ENCODE assay signal across 7 mouse cellular contexts in genomic region chr5:121330154-121330816, GRCm38 (mm10). TPM values are rescaled to one million over a fixed set of nuclear protein-coding genes. Genes with fewer than 3 reads are reported as not detected.
DNase-seq lines count a peak whose midpoint lies in the region; ATAC-seq and TF ChIP-seq lines count a peak whose summit lies in the region.
"Not testable (repeated sequence)": the region's sequence is repeated elsewhere in the genome, so short reads cannot be mapped to it uniquely, and the experiment has no call there.

No protein-coding gene starts in this region.

- DNase-seq in forebrain, embryonic 10.5 days (ENCODE audit: extremely low spot score, low spot score); midbrain, embryonic 11.5 days (ENCODE audit: low spot score, missing footprints): not testable (repeated sequence)

- H3K27ac ChIP-seq in bone marrow, adult 2 months (ENCODE audit: control insufficient read depth, insufficient read depth, low read depth, low read length, poor library complexity): peak overlapping the region; percentile 43; the same call in 1 of the 2 replicates
- peak overlapping the region; percentile 79 for H3K27ac ChIP-seq in forebrain, embryonic 10.5 days
- peak overlapping the region; percentile 64 for H3K27ac ChIP-seq in heart, embryonic 15.5 days
- 0 out of 2 replicates have a peak overlapping the region, but pooled peaks have one; percentile 8 for H3K27ac ChIP-seq in intestine, postnatal 0 days (ENCODE audit: low read depth, low read length)
- H3K27ac ChIP-seq in liver, embryonic 12.5 days: peak overlapping the region; percentile 82
- not testable (repeated sequence) for H3K27ac ChIP-seq in midbrain, embryonic 11.5 days (ENCODE audit: low read depth, low read length)

- not testable (repeated sequence) for TF ChIP-seq POLR2A in bone marrow, adult 2 months (IDR thresholded peaks at IDR 0.05; ENCODE audit: borderline replicate concordance, control insufficient read depth, low read depth, low read length)

- H3K4me2 ChIP-seq in heart, embryonic 15.5 days: peak overlapping the region; percentile 51
- H3K4me2 ChIP-seq in intestine, postnatal 0 days (replicated peaks; ENCODE audit: low read depth): 0 out of 2 replicates have a peak overlapping the region, but pooled peaks have one; percentile 30
- peak overlapping the region; percentile 55 for H3K4me2 ChIP-seq in liver, embryonic 12.5 days
- H3K4me2 ChIP-seq in midbrain, embryonic 11.5 days: peak overlapping the region; percentile 17; the same call in 1 of the 2 replicates

- 85% methylated on average over 11 of the region's 19 CpGs for WGBS in bone marrow, adult 2 months
- WGBS in forebrain, embryonic 10.5 days: 73% methylated on average over 14 of the region's 19 CpGs
- 69% methylated on average over 13 of the region's 19 CpGs for WGBS in heart, embryonic 15.5 days
- 80% methylated on average over 10 of the region's 19 CpGs for WGBS in intestine, postnatal 0 days
- 76% methylated on average over 16 of the region's 19 CpGs for WGBS in liver, embryonic 12.5 days (ENCODE audit: insufficient replicate concordance)
- 76% methylated on average over 6 of the region's 19 CpGs for WGBS in midbrain, embryonic 11.5 days

- H3K27me3 ChIP-seq in forebrain, embryonic 10.5 days (ENCODE audit: poor library complexity, severe bottlenecking); heart, embryonic 15.5 days; intestine, postnatal 0 days (replicated peaks; ENCODE audit: control insufficient read depth, insufficient read depth, low read length); liver, embryonic 12.5 days (replicated peaks); midbrain, embryonic 11.5 days (ENCODE audit: control insufficient read depth, insufficient read depth, low read length): not testable (repeated sequence)

- peak overlapping the region; percentile 39 for H3K4me3 ChIP-seq in bone marrow, adult 2 months (replicated peaks; ENCODE audit: control insufficient read depth, low read depth, low read length)
- peak overlapping the region; percentile 36 for H3K4me3 ChIP-seq in forebrain, embryonic 10.5 days
- peak overlapping the region; percentile 36 for H3K4me3 ChIP-seq in heart, embryonic 15.5 days
- H3K4me3 ChIP-seq in intestine, postnatal 0 days (ENCODE audit: low read depth, low read length): not testable (repeated sequence)
- peak overlapping the region; percentile 41 for H3K4me3 ChIP-seq in liver, embryonic 12.5 days
- peak overlapping the region; percentile 2; the same call in 1 of the 2 replicates for H3K4me3 ChIP-seq in midbrain, embryonic 11.5 days (ENCODE audit: low read depth, low read length)

- peaks cover 90% of the 10 kb centered on the region for H3K36me3 ChIP-seq in forebrain, embryonic 10.5 days (replicated peaks)
- peaks cover 83% of the 10 kb centered on the region for H3K36me3 ChIP-seq in heart, embryonic 15.5 days
- H3K36me3 ChIP-seq in intestine, postnatal 0 days (ENCODE audit: control insufficient read depth, insufficient read depth): peaks cover 80% of the 10 kb centered on the region
- H3K36me3 ChIP-seq in liver, embryonic 12.5 days: peaks cover 95% of the 10 kb centered on the region
- H3K36me3 ChIP-seq in midbrain, embryonic 11.5 days (ENCODE audit: control insufficient read depth, insufficient read depth, low read length): peaks cover 17% of the 10 kb centered on the region

- not testable (repeated sequence) for TF ChIP-seq CTCF in bone marrow, adult 2 months (IDR thresholded peaks at IDR 0.05; ENCODE audit: control insufficient read depth, insufficient read depth, low read length); intestine, postnatal 0 days (IDR thresholded peaks at IDR 0.05; ENCODE audit: low read depth)

- not testable (repeated sequence) for H3K9ac ChIP-seq in heart, embryonic 15.5 days; intestine, postnatal 0 days (ENCODE audit: low read depth, low read length)
- H3K9ac ChIP-seq in liver, embryonic 12.5 days: peak overlapping the region; percentile 55
- H3K9ac ChIP-seq in midbrain, embryonic 11.5 days (ENCODE audit: low read length): 0 out of 2 replicates have a peak overlapping the region, but pooled peaks have one; percentile 16

- not testable (repeated sequence) for H3K4me1 ChIP-seq in bone marrow, adult 2 months (ENCODE audit: control insufficient read depth, insufficient read depth, low read length); forebrain, embryonic 10.5 days; heart, embryonic 15.5 days (replicated peaks); intestine, postnatal 0 days (replicated peaks; ENCODE audit: control insufficient read depth, insufficient read depth, low read length); liver, embryonic 12.5 days; midbrain, embryonic 11.5 days (ENCODE audit: control insufficient read depth, insufficient read depth, low read length)

- not testable (repeated sequence) for H3K9me3 ChIP-seq in forebrain, embryonic 10.5 days; heart, embryonic 15.5 days (replicated peaks); intestine, postnatal 0 days (ENCODE audit: control insufficient read depth); liver, embryonic 12.5 days (replicated peaks); midbrain, embryonic 11.5 days (ENCODE audit: control insufficient read depth, low read length)

- not testable (repeated sequence) for ATAC-seq in heart, embryonic 15.5 days (replicated peaks; ENCODE audit: insufficient number of reproducible peaks, insufficient read depth, low FRiP score, low read depth); intestine, postnatal 0 days; midbrain, embryonic 11.5 days (ENCODE audit: low FRiP score)
- peak; percentile 58; the same call in 1 of the 2 replicates for ATAC-seq in liver, embryonic 12.5 days
- peak; percentile 40; the same call in 1 of the 2 replicates for ATAC-seq in neutrophil, adult 5-6 weeks (ENCODE audit: extremely low read depth, insufficient number of reproducible peaks, low FRiP score, poor library complexity, severe bottlenecking)

RNA-seq across cellular contexts. Expression of gene Trafd1, which starts 55.1 kb away (rescaled TPM):
- 59.7 and 114 TPM in 2 replicates for polyA plus RNA-seq in bone marrow, adult 2 months (2011; ENCODE audit: insufficient read depth, insufficient read length, low replicate concordance, missing spikeins)
- polyA plus RNA-seq in forebrain, embryonic 10.5 days (2016; fragmentation: Nextera tagmentation; extraction: Ambion mirVana): 59.8 and 62.2 TPM in 2 replicates
- polyA plus RNA-seq in heart, embryonic 15.5 days (2015; fragmentation: Nextera tagmentation; extraction: Ambion mirVana): 64.5 and 89.4 TPM in 2 replicates
- polyA plus RNA-seq in intestine, postnatal 0 days (2015; fragmentation: Nextera tagmentation; extraction: Ambion mirVana): 99.1 and 100 TPM in 2 replicates
- polyA plus RNA-seq in liver, embryonic 12.5 days (2016; fragmentation: Nextera tagmentation; extraction: Ambion mirVana): 23.7 and 25.7 TPM in 2 replicates
- polyA plus RNA-seq in midbrain, embryonic 11.5 days (2014; fragmentation: Nextera tagmentation; extraction: Ambion mirVana): 84.0 and 87.5 TPM in 2 replicates
- total RNA-seq in neutrophil, adult 5-6 weeks (2017): 106 and 111 TPM in 2 replicates
